In the genomic region with DNA sequence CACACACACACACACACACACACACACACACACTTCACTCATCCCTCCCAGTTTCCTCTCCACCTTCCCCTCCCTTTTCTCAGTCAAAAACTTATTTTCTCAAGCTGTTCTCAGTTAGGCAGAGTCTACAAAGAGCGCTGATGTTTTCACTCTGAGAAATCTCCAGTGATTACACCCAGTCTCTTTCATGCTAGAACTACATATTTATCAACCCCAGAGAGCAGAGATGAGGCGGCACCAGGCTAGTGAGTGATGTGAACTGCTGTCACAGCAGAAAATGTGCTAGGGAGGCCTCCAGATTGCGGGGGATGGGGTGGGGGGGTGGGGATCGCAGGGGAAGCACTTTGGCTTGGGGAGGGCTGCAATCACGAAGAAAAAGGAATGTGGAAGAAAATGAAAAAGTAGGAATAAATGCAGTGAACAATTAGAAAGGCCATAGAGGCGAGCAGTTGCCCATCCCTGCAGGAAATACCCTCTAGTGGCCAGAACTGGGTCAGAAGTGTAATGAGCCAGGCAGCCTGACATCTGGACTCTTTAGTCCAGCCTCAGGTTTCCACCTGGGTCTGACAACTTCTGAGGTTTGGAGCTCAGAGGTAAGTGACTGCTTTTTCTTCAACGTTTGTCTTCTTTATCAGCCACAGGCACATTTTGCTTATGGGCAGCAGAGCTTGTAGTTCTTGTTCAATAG, we compare ENCODE assay signal across 11 mouse cellular contexts.
DNase-seq lines count a peak whose midpoint lies in the region; ATAC-seq and TF ChIP-seq lines count a peak whose summit lies in the region.
"Had no signal": no experiment of that assay in that cellular context is flagged by ENCODE, and none has a peak within 500 bp of the region (broad histone marks: within the 10 kb centered on the region; RNA-seq: fewer than 3 reads in every experiment).

No protein-coding gene starts in this region.

- peaks cover 5% of the 10 kb centered on the region; the same call in 1 of the 2 replicates for H3K4me1 ChIP-seq in hindbrain, embryonic 10.5 days (replicated peaks)
- no peaks in the 10 kb centered on the region for H3K4me1 ChIP-seq in hindbrain, embryonic 16.5 days (ENCODE audit: control insufficient read depth, insufficient read depth, low read depth, low read length)
- no peaks in the 10 kb centered on the region for H3K4me1 ChIP-seq in lung, embryonic 14.5 days (ENCODE audit: insufficient read depth)
- H3K4me1 ChIP-seq: liver, embryonic 12.5 days had no signal

- H3K27me3 ChIP-seq in hindbrain, embryonic 10.5 days (ENCODE audit: insufficient read depth, poor library complexity, severe bottlenecking) = no peaks in the 10 kb centered on the region
- no peaks in the 10 kb centered on the region for H3K27me3 ChIP-seq in hindbrain, embryonic 16.5 days (replicated peaks; ENCODE audit: control insufficient read depth, insufficient read depth, low read length)
- H3K27me3 ChIP-seq in lung, embryonic 14.5 days (ENCODE audit: insufficient read depth, low read length) = no peaks in the 10 kb centered on the region
- H3K27me3 ChIP-seq: liver, embryonic 12.5 days had no signal

- no peak overlapping the region for H3K27ac ChIP-seq in hindbrain, embryonic 10.5 days
- no peak overlapping the region for H3K27ac ChIP-seq in hindbrain, embryonic 16.5 days (ENCODE audit: low read depth, low read length)
- H3K27ac ChIP-seq in lung, embryonic 14.5 days (ENCODE audit: low read depth) = 0 out of 2 replicates have a peak overlapping the region, but pooled peaks have one; percentile 2
- H3K27ac ChIP-seq: heart, embryonic 13.5 days; liver, embryonic 12.5 days had no signal

- WGBS in hindbrain, embryonic 10.5 days = 49% methylated on average over 7 of the region's 7 CpGs
- 41% methylated on average over 7 of the region's 7 CpGs for WGBS in hindbrain, embryonic 16.5 days
- 19% methylated on average over 7 of the region's 7 CpGs for WGBS in lung, embryonic 14.5 days

- DNase-seq in cerebellum, postnatal 10 days = peak; percentile 20 to 22
- no peak for DNase-seq in cerebellum, adult 11 months
- DNase-seq in hindbrain, embryonic 10.5 days (ENCODE audit: low spot score) = peak; percentile 12
- peak; percentile 38 for DNase-seq in lung, embryonic 14.5 days
- no peak for DNase-seq in lung, adult 18-20 months
- DNase-seq in mesoderm, embryonic 11.5 days (ENCODE audit: low read depth, low spot score) = peak; percentile 45
- DNase-seq in thymus, postnatal 4 days = no peak

- no peak overlapping the region for H3K4me3 ChIP-seq in hindbrain, embryonic 10.5 days
- H3K4me3 ChIP-seq in hindbrain, embryonic 16.5 days (ENCODE audit: low read length) = no peak overlapping the region
- no peak overlapping the region for H3K4me3 ChIP-seq in lung, embryonic 14.5 days (ENCODE audit: low read depth, low read length)
- H3K4me3 ChIP-seq: heart, embryonic 13.5 days; liver, embryonic 12.5 days had no signal

- no peak overlapping the region for H3K9ac ChIP-seq in hindbrain, embryonic 16.5 days (ENCODE audit: low read depth, low read length)
- no peak overlapping the region for H3K9ac ChIP-seq in lung, embryonic 14.5 days
- H3K9ac ChIP-seq: heart, embryonic 13.5 days; liver, embryonic 12.5 days had no signal

- H3K36me3 ChIP-seq in hindbrain, embryonic 10.5 days = no peaks in the 10 kb centered on the region
- H3K36me3 ChIP-seq in hindbrain, embryonic 16.5 days (ENCODE audit: control insufficient read depth, insufficient read depth, low read length) = no peaks in the 10 kb centered on the region
- no peaks in the 10 kb centered on the region for H3K36me3 ChIP-seq in lung, embryonic 14.5 days (ENCODE audit: insufficient read depth)
- H3K36me3 ChIP-seq: heart, embryonic 13.5 days; liver, embryonic 12.5 days had no signal

- H3K4me2 ChIP-seq in hindbrain, embryonic 16.5 days (ENCODE audit: low read length) = no peak overlapping the region
- no peak overlapping the region for H3K4me2 ChIP-seq in lung, embryonic 14.5 days
- H3K4me2 ChIP-seq: heart, embryonic 13.5 days; liver, embryonic 12.5 days; midbrain, embryonic 11.5 days had no signal

- ATAC-seq in hindbrain, embryonic 16.5 days = no peak
- peak; percentile 73; the same call in 1 of the 2 replicates for ATAC-seq in lung, embryonic 14.5 days (ENCODE audit: insufficient read depth)
- ATAC-seq: liver, embryonic 12.5 days had no signal

- TF ChIP-seq CTCF in lung, embryonic 14.5 days (IDR thresholded peaks at IDR 0.05; ENCODE audit: low read depth) = peak; percentile 54

- no peaks in the 10 kb centered on the region for H3K9me3 ChIP-seq in hindbrain, embryonic 10.5 days
- H3K9me3 ChIP-seq in hindbrain, embryonic 16.5 days (ENCODE audit: control insufficient read depth, low read length) = no peaks in the 10 kb centered on the region
- H3K9me3 ChIP-seq in lung, embryonic 14.5 days (ENCODE audit: low read depth, low read length) = no peaks in the 10 kb centered on the region
- H3K9me3 ChIP-seq: heart, embryonic 13.5 days; liver, embryonic 12.5 days had no signal

Comparison
In these comparisons a context has a peak if more than half of its experiments do, and no peak if none do; other contexts are left out.
1. DNase-seq: peak in cerebellum, postnatal 10 days (2 of 2), hindbrain, embryonic 10.5 days (single experiment), lung, embryonic 14.5 days (single experiment) and mesoderm, embryonic 11.5 days (single experiment); none in cerebellum, adult 11 months (single experiment), lung, adult 18-20 months (0 of 2) and thymus, postnatal 4 days (single experiment).